Mouse (Mus musculus) midbrain, postnatal 0 days (tissue): ENCODE data around the gene Cst6. TPM values are rescaled to one million over a fixed set of nuclear protein-coding genes. Genes with fewer than 3 reads are reported as not detected.

Experiments
- ATAC-seq: fragments of 200-750 bp; cut with Nextera tagmentation; 2 replicates; pipeline ENCODE4 v1.8.0; 2017; ENCODE audit warnings: moderate number of reproducible peaks, mild to moderate bottlenecking, moderate TSS enrichment, moderate library complexity; ENCODE audit not compliant: low FRiP score
- DNase-seq: peaks from one replicate; pipeline ENCODE4 v3.0.0-alpha.2; 2015; ENCODE audit warnings: low spot score
- H3K27ac ChIP-seq: fragments of 300-500 bp; sonication (generic); 2 replicates; pipeline ENCODE4 v1.5.1; 2014; ENCODE audit warnings: low read depth, mild to moderate bottlenecking, low read length, mixed read lengths
- H3K27me3 ChIP-seq: fragments of 300-500 bp; sonication (generic); 2 replicates; pipeline ENCODE4 v1.6.1; 2014; ENCODE audit warnings: low read length, control low read depth, mixed read lengths; ENCODE audit not compliant: insufficient read depth
- H3K36me3 ChIP-seq: fragments of 300-500 bp; sonication (generic); 2 replicates; pipeline ENCODE4 v1.6.1; 2014; ENCODE audit warnings: low read length, control low read depth, mixed read lengths; ENCODE audit not compliant: insufficient read depth
- H3K4me1 ChIP-seq: fragments of 300-500 bp; sonication (generic); 2 replicates; pipeline ENCODE4 v1.6.1; 2014; ENCODE audit warnings: mild to moderate bottlenecking, control low read depth, antibody characterized with exemption, low read length, mixed read lengths; ENCODE audit not compliant: insufficient read depth
- H3K4me2 ChIP-seq: fragments of 300-500 bp; sonication (generic); 2 replicates; pipeline ENCODE4 v1.6.1; 2014; ENCODE audit warnings: low read depth, mild to moderate bottlenecking, low read length, mixed read lengths; ENCODE audit not compliant: poor library complexity, severe bottlenecking
- H3K4me3 ChIP-seq: fragments of 300-500 bp; sonication (generic); 2 replicates; pipeline ENCODE4 v1.5.1; 2014; ENCODE audit warnings: low read depth, mild to moderate bottlenecking, low read length, moderate library complexity
- H3K9ac ChIP-seq: fragments of 300-500 bp; sonication (generic); replicated peaks from 2 replicates; pipeline ENCODE4 v1.6.1; 2014; ENCODE audit warnings: mild to moderate bottlenecking, low read length, moderate library complexity, mixed read lengths; ENCODE audit not compliant: poor library complexity, severe bottlenecking
- H3K9me3 ChIP-seq: fragments of 300-500 bp; sonication (generic); 2 replicates; pipeline ENCODE4 v1.6.1; 2016; ENCODE audit warnings: low read length, control low read depth
- CTCF ChIP-seq: IDR thresholded peaks from 2 replicates; pipeline ENCODE4 v1.5.1; 2016; ENCODE audit warnings: antibody characterized with exemption, mild to moderate bottlenecking
- WGBS: fragments of 180-500 bp; shearing (Covaris S2); extraction: QIAGEN DNeasy Blood & Tissue Kit; methylation state at CpG from one replicate; pipeline ENCODE4 v1.1.7; 2014; 5-methylcytosine and 5-hydroxymethylcytosine counted together
- polyA plus RNA-seq: library from polyadenylated mRNA; unstranded; fragments of >200 nt; fragmentation: Nextera tagmentation; extraction: Ambion mirVana; gene quantifications from 2 replicates; pipeline ENCODE4 v1.2.1, GENCODE M21; 2015
- total RNA-seq: library from RNA; depleted of rRNA; stranded (reverse); fragments of >200 nt; gene quantifications from 2 replicates; pipeline ENCODE4 v1.2.3, GENCODE M21; 2014

The Cst6 gene
- total and polyA plus RNA-seq, 2 experiments from 2014 or later: 0.82 to 14.9 TPM

DNA sequence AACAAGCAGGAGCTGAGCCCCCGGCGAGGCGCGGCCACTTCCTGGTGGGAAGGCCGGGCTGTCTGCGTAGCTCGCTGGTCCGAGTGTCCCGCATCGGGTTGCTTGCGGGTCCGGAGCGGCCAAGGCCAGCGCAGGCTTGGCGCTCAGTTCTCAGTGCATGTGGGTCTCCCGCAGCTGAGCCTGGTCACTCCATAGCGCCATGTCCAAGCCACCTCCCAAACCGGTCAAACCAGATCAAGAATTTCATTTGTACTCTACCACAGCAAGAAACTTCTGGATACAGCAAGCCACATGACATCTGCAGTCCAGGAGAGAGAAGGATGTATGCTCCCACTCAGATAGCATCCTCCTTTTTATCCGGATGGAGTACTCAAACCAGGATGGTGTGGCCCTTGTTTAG, 21.4 kb downstream of the Cst6 start:
- DNase-seq (no peak), ATAC-seq (no peak)
- H3K36me3 ChIP-seq: no peaks in the 10 kb centered on the region
- WGBS: 69% methylated on average over 19 of the region's 19 CpGs
- no peak overlapping the region for H3K27ac ChIP-seq
- no peaks in the 10 kb centered on the region for H3K9me3 ChIP-seq
- no peak overlapping the region for H3K9ac ChIP-seq
- no peaks in the 10 kb centered on the region for H3K27me3 ChIP-seq
- H3K4me1 ChIP-seq: no peaks in the 10 kb centered on the region
- H3K4me2 ChIP-seq: no peak overlapping the region
- no peak for TF ChIP-seq CTCF
- H3K4me3 ChIP-seq: no peak overlapping the region

DNA sequence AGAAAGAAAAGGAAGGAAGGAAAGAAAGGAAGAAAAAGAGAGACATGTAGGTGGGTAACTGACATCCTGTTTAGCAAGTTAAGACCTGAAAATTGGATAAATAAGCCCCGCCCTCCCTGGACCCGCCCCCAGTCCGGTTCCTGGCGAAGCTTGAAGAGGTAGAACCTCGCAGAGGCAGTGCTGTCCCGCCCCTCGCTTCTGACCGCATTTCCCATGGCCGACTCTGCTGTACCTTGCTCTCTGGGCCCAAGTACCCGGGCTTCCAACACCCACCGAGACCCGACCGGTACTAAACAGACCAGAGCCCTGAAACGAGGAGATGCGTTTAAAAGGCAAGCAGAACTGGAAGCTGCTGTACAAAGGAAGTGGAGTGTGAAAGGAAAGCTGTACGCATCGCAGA, 25.6 kb downstream of the Cst6 start:
- no peaks in the 10 kb centered on the region for H3K27me3 ChIP-seq
- no peaks in the 10 kb centered on the region for H3K36me3 ChIP-seq
- no peak overlapping the region for H3K4me2 ChIP-seq
- no peak for DNase-seq
- no peak for ATAC-seq
- H3K4me1 ChIP-seq: no peaks in the 10 kb centered on the region
- no peak overlapping the region for H3K4me3 ChIP-seq
- 55% methylated on average over 17 of the region's 17 CpGs for WGBS
- H3K9ac ChIP-seq: no peak overlapping the region
- no peaks in the 10 kb centered on the region for H3K9me3 ChIP-seq
- no peak for TF ChIP-seq CTCF
- H3K27ac ChIP-seq: no peak overlapping the region

DNA sequence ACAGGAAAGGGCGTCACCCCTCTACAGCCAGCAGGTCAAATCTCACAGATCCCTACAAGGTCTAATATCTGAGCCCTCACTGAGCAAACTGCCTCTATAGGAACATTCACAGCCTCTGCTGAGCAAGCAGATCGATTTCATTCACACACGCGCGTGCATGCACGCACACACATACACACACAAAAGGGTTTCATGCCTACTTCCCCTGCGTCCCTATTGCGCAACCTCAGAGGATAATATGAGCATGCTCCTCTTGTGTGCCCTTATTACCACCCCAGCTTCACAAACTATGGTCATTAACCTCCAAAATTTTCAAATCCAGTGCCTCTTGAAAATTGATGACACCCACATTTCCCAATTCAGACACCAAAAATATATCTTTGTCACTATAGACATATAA, 36.2 kb downstream of the Cst6 start:
- Histone ChIP-seq H3K9me3 (no peaks in the 10 kb centered on the region), H3K4me2 (no peak overlapping the region), H3K27me3 (no peaks in the 10 kb centered on the region), H3K4me3 (no peak overlapping the region), H3K9ac (no peak overlapping the region), H3K36me3 (0 out of 2 replicates have a peak, but pooled peaks cover 2% of the 10 kb centered on the region), H3K4me1 (no peaks in the 10 kb centered on the region), H3K27ac (no peak overlapping the region)
- ATAC-seq (no peak), DNase-seq (no peak)
- 88% methylated on average over 8 of the region's 8 CpGs for WGBS
- TF ChIP-seq CTCF: no peak

DNA sequence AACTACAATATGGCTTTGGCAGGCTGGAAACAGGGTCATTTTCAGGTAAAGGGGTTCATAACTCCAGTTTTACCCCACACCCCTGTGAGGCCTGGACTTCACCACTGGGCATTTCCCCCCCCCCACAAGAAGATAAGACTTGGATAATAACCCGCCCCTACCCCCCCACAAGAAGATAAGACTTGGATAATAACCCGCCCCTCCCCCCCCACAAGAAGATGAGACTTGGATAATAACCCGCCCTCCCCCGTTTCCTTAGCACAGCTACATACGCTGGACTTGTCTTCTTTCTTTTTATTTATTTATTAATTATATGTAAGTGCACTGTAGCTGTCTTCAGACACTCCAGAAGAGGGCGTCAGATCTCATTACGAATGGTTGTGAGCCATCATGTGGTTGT, 40.3 kb downstream of the Cst6 start:
- Histone ChIP-seq H3K4me1 (no peaks in the 10 kb centered on the region), H3K36me3 (peaks cover 28% of the 10 kb centered on the region), H3K4me3 (no peak overlapping the region), H3K27ac (no peak overlapping the region), H3K27me3 (no peaks in the 10 kb centered on the region), H3K4me2 (no peak overlapping the region), H3K9ac (no peak overlapping the region), H3K9me3 (no peaks in the 10 kb centered on the region)
- 88% methylated on average over 7 of the region's 7 CpGs for WGBS
- DNase-seq (no peak), ATAC-seq (no peak)
- TF ChIP-seq CTCF: no peak

DNA sequence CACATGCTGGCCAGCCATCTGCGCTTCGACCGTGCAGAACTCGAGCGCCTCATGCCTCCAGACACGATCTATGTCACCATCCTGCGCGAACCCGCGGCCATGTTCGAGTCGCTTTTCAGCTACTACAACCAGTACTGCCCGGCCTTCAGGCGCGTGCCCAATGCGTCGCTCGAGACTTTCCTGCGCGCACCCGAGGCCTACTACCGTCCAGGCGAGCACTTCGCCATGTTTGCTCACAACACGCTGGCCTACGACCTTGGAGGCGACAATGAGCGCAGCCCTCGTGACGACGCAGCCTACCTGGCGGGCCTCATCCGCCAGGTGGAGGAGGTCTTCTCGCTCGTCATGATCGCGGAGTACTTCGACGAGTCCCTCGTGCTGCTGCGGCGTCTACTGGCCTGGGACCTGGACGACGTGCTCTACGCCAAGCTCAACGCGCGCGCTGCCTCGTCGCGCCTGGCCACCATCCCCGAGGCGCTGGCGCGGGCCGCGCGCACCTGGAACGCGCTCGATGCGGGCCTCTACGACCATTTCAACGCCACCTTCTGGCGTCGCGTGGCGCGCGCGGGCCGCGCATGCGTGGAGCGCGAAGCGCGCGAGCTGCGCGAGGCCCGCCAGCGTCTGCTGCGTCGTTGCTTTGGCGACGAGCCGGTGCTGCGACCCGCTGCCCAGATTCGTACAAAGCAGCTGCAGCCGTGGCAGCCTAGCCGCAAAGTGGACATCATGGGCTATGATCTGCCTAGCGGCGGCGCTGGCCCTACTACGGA, 42.2 kb downstream of the Cst6 start:
- TF ChIP-seq CTCF: no peak
- H3K36me3 ChIP-seq: peaks cover 34% of the 10 kb centered on the region
- whole genome bisulfite sequencing: 51% methylated on average over 98 of the region's 98 CpGs
- H3K9me3 ChIP-seq: no peaks in the 10 kb centered on the region
- ATAC-seq (no peak), DNase-seq (peak; percentile 26)
- H3K4me2 ChIP-seq: no peak overlapping the region
- H3K27me3 ChIP-seq: no peaks in the 10 kb centered on the region
- H3K4me3 ChIP-seq: no peak overlapping the region
- H3K27ac ChIP-seq: no peak overlapping the region
- H3K9ac ChIP-seq: no peak overlapping the region
- H3K4me1 ChIP-seq: no peaks in the 10 kb centered on the region

DNA sequence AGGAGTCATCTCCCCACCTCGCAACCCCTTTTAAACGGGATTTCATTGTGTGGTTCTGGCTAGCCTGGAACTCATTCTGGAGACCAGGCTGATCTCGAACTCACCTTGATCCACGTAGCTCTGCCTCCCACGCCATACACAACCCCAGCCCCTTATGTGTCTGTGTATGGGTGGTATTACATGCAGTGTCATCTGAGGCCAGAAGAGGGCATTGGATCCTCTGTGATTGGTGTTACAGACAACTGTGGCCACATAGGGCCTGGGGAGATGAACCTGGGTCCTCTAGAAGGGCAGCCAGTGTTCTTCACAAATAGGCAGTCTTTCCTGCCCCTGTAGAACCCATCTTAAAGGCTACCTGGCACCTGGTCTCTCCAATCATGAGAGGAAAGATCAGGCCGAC, 43.1 kb downstream of the Cst6 start:
- no peak for DNase-seq
- peak; percentile 65 for TF ChIP-seq CTCF
- no peak for ATAC-seq

More for the DNA sequence above, 43.1 kb downstream of the Cst6 start:
- Histone ChIP-seq H3K27ac (no peak overlapping the region), H3K27me3 (no peaks in the 10 kb centered on the region), H3K4me3 (no peak overlapping the region), H3K9me3 (no peaks in the 10 kb centered on the region), H3K4me1 (no peaks in the 10 kb centered on the region), H3K36me3 (peaks cover 34% of the 10 kb centered on the region), H3K9ac (no peak overlapping the region), H3K4me2 (no peak overlapping the region)
- 84% methylated on average over 6 of the region's 6 CpGs for WGBS
